Mouse (Mus musculus) C2C12 (cell line): ENCODE measurements around the gene Slc6a1.

ENCODE experiments used
- CTCF ChIP-seq: IDR thresholded peaks from one replicate; pipeline ENCODE4 v1.5.1; 2011; ENCODE audit not compliant: control insufficient read depth, insufficient read depth, insufficient read length
- MAX ChIP-seq: IDR thresholded peaks from one replicate; pipeline ENCODE4 v1.6.1; 2011; ENCODE audit warnings: mild to moderate bottlenecking, control low read depth
- MYOD1 ChIP-seq: IDR thresholded peaks from one replicate; pipeline ENCODE4 v1.6.1; 2011; ENCODE audit warnings: low read depth; ENCODE audit not compliant: control insufficient read depth, insufficient read length
- MYOG ChIP-seq: IDR thresholded peaks from one replicate; pipeline ENCODE4 v1.6.1; 2011; ENCODE audit not compliant: control insufficient read depth, insufficient read length; ENCODE audit errors: extremely low read depth

- no peak for TF ChIP-seq CTCF
- TF ChIP-seq MYOG = no peak
- TF ChIP-seq MAX = no peak
- no peak for TF ChIP-seq MYOD1
These were observed 27.5 kb upstream of the Slc6a1 start for GRCm38 (mm10) chr6:114254927-114255326.
